Mouse (Mus musculus) layer of hippocampus, adult 11-12 months (tissue): Measurements from ENCODE around the gene Lifr.
A peak's percentile ranks its signal among the peaks of the same experiment; 100 is the strongest.

Source experiments
- DNase-seq: peaks from one replicate; pipeline ENCODE4 v3.0.0; 2022; ENCODE audit warnings: low spot score

Gene Lifr

DNA sequence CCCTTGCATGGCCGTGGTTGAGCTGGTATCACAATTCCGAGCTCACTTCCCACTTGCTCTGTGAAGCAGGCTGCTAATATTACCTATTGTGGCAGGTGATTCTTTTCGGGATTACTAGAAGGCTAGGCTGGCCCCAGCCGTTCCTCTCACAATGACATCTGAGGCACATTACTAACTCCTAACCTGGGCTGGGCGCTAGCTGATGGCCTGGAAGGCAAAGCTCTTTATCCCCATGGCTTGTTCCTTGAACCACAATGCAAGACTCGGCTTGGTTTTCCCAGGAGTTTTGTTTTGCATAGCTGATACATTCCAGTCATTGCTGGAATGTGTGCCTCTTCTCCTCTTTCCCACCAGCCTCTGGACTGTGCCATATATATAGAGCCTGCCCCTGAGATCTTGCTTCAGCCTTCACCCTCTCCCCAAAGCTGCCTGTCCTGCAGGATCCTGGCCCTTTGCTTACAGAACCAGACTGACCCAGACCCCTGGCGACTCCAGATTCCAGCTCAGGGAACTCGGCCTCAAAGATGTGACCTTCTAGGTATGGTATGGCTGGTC, at the start of gene Lifr:
TSS of gene Lifr (plus strand) at position 404 of the 555 bp plus-strand sequence.
- no peak for DNase-seq

DNA sequence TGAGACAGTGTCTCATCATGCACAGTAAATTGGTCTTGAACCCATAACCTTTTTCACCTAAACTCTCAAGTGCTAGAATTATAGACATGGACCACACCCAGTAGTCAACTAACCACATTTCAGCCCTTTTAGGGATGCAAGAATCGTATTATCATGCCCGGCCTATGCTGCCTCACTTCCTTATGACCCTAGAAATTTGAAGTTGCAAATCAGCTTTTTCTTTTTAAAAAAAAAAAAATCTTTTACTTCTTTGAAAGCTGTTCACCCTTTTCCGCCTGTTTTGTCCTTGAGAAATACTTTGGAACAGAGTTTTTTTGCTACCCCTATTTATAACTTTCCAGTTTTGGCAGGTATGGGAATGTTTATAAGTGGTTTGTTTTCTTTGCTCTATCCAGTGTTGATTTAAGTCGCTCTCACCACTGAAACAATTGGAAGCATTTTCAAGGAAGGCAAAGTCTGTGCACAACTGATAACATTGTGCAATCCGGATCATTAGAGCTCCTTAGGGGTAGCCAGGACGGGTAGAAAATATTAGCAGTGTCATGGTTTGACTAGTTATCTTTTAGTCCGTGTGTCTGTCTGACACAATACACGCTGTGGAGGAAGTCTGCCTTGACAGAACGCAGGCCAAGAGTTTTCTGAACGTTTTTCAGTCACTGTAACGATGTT, 46.2 kb upstream of the Lifr start:
- no peak for DNase-seq

DNA sequence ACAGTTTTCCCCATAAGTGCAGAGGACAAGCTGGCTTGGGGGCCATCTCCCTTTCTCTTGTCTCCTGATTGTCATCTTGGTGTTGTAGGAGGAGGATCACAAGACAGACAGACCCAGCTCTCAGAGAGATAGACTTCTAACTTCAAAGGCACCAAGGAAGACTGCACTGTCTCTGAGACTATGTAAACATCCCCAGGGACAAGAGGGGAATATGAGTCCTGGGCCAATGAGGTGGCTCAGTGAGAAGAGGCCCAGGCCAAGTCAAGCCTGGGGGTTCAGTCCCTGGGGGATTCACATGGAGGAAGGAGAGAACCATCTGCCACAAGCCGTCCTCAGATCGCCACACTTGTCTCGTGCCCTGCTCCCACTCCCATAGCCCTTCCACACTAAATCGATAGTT, 45.4 kb upstream of the Lifr start:
- DNase-seq, result no peak

DNA sequence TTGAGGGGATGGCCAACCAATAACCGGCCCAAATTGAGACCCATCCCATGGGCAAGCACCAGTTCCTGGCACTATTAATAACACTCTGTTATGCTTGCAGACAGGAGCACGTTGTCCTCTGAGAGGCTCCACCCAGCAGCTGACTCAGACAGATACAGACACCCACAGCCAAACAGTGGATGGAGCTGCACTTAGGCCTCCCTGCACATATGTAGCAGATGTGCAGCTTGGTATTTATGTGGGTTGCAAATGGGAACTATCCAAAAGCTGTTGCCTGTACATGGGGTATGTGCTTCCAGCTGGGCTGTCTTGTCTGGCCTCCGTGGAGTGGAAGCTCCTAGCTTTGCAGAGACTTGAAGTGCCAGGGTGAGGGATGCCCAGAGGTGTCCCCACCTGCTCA, 42.5 kb upstream of the Lifr start:
- peak; percentile 19 for DNase-seq

DNA sequence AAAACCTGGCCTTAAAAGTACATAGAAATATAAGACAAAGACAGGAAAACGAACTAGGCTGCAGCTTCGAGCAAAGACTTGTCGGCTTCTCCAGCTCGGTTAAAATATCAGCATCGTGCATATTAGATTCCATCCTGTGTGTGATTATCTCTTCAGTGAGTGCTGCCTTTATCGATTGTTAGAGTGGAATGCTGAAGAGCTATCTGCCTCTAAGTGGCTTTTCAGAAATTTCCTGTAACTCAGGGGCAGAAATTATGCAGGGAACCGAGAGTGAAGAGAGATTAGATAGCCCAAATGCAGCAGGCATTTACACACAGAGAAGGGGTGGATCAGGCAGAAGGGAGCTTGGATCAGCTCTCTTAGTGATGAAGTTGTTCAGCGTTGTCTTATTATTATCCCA, 41.5 kb upstream of the Lifr start:
- DNase-seq, result no peak

DNA sequence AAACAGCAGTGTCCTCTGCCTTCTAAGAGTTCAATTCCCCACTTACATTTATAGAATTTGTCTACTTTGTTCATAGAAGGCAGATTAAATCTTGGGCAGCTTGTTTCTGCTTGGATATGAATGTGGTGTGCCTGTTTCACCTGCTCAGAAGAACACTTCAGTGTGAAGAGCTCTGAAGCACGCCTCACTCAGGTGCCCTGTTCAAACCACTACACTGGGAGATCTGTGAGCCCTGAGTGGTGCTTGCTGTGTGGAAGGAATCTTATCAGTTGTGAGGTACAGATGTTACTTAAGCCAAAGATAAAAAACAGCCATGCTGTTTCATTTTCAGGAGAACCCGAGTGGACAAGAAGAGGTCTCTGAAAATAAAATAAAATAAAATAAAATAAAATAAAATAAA, 38.7 kb upstream of the Lifr start:
- DNase-seq, result no peak

DNA sequence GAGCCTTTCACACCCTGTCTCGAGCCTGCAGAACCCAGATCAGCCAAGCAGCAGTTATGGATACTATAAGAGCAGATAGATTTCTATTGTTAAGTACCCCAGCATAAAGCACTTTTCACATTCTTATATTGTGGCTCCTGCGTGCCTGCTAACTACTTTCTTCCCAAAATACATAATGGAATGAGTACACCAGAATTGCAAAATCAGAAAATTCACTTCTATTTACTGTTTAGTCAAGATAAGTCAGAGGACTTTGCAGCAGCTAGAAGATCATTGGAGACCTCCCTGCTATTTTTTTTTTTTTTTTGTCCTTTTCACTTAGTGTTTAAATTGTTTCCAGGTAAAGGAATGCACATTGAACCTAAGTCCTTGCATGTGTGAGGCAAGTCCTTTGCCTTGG, 38.3 kb upstream of the Lifr start:
- no peak for DNase-seq

DNA sequence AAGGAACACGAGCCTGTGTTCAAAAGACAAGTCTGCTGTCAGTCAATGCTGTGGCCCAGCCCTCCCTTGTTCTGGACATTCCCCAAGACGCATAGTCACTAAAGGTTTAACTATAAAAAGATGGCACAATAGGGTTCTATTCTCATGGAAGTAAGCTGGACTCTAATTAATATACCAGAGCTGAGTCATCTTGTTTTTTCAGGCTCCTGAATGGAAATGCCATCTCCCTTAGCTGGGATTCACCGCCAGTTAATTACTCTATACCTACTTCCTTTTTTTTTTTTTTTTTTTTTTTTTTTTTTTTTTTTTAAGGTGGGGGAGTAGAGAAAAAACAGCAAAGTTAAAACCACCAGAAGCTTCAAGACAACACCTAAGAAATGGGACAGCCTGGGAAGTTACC, 33.6 kb upstream of the Lifr start:
- no peak for DNase-seq

DNA sequence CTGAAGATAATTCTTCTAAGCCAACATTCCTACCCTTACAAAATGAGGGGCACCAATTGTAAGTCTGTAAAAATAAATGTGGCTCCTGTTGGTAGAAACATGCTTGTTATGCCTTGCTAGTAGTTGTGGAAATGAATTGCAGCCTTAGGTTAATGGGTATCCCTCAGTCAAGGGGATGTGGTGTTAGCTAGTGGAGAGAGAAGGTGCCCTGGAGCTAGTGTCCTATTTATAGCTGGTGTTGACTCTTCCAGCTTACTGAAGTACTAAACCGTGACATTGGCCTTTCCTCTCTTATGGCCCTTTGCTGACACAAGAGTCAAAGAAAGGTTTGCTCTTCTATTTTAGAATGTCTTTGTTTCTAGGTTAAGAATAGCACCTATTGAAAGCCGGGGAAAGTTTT, 29.9 kb upstream of the Lifr start:
- no peak for DNase-seq

DNA sequence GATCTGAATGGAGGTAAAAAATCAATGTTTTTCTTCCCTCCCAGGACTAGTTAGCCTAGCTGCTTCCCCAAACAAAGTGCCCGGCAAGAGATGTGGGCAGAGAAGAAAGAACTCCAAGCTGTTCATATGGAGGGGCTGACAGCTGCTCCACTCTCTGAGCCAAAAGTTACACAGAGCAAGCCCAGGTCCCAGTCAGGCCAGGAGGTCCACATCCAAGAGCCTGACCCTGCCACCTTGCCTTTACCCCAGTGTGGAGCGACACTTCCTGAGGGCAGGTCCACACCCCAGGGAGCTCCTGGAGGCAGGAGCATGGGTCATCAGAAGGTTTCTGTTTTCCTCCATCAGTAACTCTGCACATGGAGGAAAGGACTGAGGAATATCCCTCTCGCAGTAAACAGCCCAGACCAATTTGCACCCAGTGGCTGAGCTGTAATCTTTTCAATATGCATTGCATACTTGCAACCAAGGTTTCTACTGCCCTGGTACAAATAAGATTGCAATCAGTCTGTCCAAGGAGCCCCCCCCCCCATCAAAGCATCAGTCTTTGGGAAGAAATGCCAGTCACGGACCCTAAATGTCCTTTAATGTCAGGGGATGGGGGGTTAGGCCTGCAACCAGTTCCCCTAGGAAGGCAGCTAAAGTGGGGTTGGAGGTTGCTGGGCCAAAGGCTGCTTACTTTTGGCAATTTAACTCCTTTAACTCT, 28.3 kb upstream of the Lifr start:
- DNase-seq, result no peak

DNA sequence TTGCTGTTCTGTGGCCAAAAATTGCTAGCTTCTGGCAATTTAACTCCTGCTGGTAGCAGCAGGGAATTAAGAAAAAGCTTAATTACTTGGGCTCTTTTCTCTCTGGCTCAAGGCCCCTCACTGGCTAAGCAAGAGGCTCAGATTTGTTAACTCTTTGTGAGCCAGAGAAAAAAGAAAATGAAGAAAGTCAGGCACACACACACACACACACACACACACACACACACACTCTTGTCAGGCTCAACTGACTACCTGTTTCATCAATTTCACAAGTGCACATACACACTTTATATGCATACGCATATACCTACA, 27.8 kb upstream of the Lifr start:
- DNase-seq, result no peak

DNA sequence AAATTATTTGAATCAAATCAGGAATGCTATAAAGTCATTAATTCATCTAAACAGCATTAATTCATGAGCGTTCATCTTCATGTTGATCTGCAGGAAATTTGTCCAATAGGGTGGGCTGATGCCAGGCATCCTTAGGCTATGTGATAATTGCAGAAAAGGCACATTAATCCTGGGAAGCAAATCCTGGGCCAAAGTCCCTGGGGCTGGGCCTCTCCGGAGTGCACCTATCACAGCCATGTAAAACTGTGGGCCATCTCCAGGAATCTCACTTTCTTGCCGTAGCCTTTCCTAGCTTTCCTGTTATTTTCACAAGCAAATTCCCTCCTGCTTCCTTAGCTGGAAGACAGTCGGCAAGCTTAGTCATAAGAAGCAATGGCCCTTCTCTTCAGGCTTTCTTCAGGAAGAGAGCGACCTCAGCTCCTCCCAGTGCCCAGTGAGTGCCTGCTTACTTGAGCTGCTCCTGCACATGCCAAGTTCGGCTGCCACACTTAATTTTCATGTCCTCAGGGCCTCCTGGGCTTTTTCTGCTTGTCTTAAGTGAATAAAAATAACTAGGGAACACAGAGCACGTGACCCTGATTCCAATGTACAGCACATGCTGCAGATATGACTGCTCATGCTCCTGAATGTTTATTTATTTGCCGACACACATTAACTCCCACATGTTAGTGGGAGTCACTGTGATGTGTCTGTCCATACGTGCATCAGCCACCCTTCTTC, 26.7 kb upstream of the Lifr start:
- DNase-seq, result no peak

DNA sequence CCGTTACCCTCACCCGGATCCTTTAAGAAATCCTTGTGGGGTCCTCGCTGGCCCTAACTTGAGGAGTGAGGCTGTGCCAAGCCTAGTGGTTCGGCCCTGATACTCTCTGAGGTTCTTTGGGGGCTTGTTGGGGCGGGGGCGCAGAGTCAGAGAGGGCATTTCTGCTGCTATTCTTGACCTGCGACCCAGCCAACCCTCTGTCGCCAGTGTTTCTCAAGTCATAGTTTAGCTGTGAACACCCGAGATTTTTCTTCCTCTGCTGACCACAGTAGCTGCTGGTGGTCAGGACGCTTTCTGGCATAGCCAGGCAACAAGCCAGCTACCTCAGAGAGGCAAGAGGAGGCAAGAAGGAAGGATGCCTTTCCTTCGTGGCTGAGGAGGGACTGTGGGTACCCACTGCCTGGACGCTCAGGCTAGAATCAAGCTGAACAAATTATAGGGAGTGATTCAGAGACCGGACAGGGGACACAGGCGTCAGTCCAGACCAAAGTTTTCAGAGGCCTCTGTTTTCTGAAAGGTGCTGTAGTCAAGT, 25.4 kb upstream of the Lifr start:
- DNase-seq, result no peak

DNA sequence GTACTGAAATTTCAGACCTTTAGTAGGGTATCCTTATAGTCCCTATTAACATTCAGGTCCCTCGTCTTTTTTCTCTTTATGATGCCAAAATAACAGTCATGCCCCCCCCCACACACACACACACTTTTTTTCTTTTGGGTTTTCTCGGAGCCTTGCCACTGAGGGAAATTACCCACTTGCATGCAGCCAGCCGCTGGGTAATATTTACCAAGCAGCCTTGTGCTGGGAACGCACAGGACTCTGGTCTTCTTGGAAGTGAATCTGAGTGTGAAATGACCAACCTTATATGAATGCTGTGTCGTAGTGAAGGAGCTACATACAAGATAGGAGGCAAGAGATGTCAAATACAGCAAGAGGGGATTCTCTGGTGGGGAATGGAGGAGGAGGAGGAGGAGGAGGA, 24.8 kb upstream of the Lifr start:
- no peak for DNase-seq

DNA sequence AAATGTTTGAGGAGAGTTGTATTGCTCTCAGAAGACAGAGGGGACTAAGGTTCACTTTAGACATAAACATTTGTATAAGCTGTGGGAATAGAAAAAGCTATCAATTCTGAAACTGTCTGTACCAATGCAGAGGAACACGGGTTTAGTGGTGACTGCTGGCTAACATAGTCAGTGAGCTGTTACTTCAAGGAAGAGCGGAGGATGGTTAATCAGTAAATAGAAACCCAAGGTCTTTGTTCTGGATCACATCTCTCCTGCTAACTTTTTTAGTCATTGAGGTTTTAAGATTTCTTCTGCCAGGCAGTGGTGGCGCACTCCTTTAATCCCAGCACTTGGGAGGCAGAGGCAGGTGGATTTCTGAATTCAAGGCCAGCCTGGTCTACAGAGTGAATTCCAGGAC, 23.7 kb upstream of the Lifr start:
- DNase-seq, result no peak

DNA sequence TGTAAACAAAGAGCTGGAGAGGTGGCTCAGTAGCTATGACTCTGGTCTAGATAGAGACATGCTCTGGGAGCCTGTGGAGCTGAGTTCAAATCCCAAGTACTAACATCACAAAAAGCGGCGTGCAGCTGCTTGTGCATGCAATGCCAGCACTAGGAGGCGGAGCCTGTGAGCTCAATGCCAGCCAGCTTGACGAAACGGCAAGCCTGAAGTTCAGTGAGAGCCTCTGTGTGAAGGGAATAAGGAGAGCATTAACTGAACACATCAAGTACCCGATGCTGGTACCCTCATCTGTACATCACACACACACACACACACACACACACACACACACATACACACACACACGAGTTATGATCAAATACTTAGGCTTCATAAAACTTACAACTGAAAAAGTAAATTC, 21.0 kb upstream of the Lifr start:
- DNase-seq, result no peak

DNA sequence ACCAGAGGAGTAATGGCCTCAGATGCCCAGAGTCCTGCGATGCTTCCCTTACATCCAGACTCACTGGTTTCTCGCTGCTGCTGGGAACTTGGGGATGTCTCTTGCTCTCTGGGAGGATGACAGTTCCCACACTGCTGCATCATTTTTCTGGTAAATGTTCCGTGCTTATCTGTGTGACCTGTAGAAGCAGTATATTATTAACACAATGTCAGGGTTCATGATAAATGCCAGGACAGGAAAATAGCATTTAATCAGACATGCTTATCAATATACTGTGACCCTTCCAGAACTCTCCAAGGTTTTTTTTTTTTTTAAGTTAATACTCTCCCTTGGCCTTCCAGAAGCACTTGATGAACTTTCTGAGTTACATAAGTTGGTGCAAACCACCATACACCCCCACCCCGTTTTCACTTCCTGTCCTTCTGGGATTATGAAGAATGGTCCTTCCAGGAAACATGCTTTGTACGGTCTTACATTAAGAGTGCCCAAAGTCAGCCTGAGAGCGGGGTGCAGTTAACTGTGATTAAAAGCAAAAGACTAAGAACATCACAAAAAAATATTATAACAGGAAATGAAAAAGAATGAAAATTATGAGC, 20.1 kb upstream of the Lifr start:
- DNase-seq, result no peak

DNA sequence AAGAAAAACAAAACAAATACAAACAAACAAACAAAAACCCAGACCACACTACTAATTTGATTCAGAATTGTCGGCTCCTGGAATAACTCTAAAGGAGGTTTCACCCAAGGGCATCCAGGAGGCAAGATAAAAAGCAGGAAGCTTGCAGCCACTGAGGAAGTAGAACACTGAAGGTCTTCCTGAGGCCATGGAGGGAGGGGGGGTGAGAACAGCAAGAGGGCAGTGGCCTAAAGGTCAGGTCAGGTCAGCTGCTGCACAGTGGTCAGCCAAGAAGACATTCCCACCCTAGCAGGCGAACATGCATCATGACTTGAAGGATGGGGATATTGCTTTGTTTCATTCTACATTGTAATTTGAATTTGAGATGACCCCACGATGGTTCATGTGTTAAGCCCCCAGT, 17.1 kb upstream of the Lifr start:
- no peak for DNase-seq

DNA sequence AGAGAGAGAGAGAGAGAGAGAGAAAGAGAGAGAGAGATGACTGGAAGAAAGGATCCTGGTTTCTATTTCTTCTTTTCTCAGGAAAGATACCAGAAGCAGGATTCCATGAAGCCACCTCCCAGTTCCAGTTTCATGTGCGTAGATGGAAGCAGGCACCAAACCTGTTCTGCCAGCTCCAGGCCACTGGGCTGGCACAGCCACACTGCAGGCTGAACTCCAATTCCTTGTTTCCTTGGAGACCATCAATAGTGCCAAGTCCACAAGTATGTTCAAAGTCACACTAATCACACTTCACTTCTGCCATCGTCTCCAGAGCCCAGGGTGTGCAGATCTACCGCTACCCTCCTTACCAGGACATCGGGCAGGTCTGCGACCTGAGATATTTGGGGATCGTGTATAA, 15.2 kb upstream of the Lifr start:
- no peak for DNase-seq

DNA sequence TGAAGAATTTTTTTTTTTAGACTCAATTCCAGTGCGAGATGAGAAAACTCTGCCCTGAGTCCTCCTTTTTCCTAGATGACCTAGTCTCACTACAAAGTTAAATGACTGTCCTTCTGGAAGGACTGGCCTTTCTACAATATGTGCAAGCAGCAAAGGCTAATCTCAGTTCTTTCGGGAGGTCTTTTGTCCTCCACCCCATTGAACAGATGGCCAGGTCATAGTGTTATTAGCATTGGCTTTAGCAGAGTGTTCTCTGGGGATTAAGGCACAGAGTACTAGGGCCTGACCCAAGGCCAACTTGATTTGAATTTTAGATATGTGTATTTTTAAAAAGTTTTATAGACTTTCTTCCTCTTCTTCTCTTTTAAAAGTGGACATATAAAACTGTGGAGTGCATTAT, 12.1 kb upstream of the Lifr start:
- DNase-seq, result no peak

DNA sequence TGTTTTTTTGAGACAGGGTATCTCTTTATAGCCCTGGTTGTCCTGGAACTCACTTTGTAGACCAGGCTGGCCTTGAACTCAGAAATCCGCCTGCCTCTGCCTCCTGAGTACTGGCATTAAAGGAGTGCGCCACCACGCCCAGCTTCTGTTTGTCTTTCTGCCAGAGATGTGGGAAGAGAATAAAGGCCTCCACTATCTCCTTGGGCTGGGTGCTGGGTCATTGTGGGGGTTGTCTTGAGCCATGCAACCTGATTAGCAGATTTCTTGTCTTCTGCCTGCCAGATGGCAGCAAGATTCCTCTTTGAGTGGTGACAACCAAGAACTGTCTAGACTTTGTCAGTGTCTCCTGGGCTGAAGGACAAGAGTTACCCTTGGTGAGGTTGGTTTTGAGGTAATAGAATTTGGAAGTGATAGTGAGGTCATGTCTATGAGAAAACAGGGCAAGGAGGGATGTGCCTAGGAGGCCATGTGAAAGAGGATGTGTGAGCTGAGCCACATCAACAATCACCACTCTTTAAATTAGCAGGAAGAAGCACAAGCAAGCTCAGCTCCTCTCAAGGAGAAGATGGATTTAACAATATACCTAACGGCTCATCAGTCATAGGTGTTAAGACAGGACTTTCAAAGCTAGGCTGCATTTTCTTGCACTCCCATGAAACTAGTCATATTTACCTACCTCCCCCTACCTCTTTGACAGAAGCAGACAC, 10.6 kb upstream of the Lifr start:
- DNase-seq, result no peak
